Mouse (Mus musculus) stomach, postnatal 0 days (tissue): ENCODE measurements around the gene Il17rb. TPM values are rescaled to one million over a fixed set of nuclear protein-coding genes. Genes with fewer than 3 reads are reported as not detected.

Source experiments
- ATAC-seq: fragments of 200-750 bp; cut with Nextera tagmentation; 2 replicates; pipeline ENCODE4 v1.8.0; 2017; ENCODE audit not compliant: low FRiP score, low TSS enrichment
- DNase-seq: peaks from one replicate; pipeline ENCODE4 v3.0.0-alpha.2; 2016; ENCODE audit warnings: low spot score
- H3K27ac ChIP-seq: fragments of 300-500 bp; sonication (generic); replicated peaks from 2 replicates; pipeline ENCODE4 v1.5.1; 2014; ENCODE audit warnings: mild to moderate bottlenecking, control low read depth
- H3K27me3 ChIP-seq: fragments of 300-500 bp; sonication (generic); 2 replicates; pipeline ENCODE4 v1.6.1; 2014; ENCODE audit warnings: low read length; ENCODE audit not compliant: control insufficient read depth, insufficient read depth
- H3K36me3 ChIP-seq: fragments of 300-500 bp; sonication (generic); 2 replicates; pipeline ENCODE4 v1.6.1; 2014; ENCODE audit warnings: low read length, mixed read lengths; ENCODE audit not compliant: control insufficient read depth, insufficient read depth
- H3K4me1 ChIP-seq: fragments of 300-500 bp; sonication (generic); replicated peaks from 2 replicates; pipeline ENCODE4 v1.6.1; 2014; ENCODE audit warnings: antibody characterized with exemption; ENCODE audit not compliant: control insufficient read depth, insufficient read depth
- H3K4me2 ChIP-seq: fragments of 300-500 bp; sonication (generic); replicated peaks from 2 replicates; pipeline ENCODE4 v1.6.1; 2014; ENCODE audit warnings: low read depth, mild to moderate bottlenecking, control low read depth, moderate library complexity
- H3K4me3 ChIP-seq: fragments of 300-500 bp; sonication (generic); 2 replicates; pipeline ENCODE4 v1.5.1; 2014; ENCODE audit warnings: low read depth, low read length, control low read depth
- H3K9ac ChIP-seq: fragments of 300-500 bp; sonication (generic); 2 replicates; pipeline ENCODE4 v1.6.1; 2014; ENCODE audit warnings: mild to moderate bottlenecking, low read length, control low read depth, mixed read lengths
- H3K9me3 ChIP-seq: fragments of 300-500 bp; sonication (generic); 2 replicates; pipeline ENCODE4 v1.6.1; 2016; ENCODE audit warnings: low read length; ENCODE audit not compliant: control insufficient read depth
- CTCF ChIP-seq: IDR thresholded peaks from 2 replicates; pipeline ENCODE4 v1.5.1; 2016; ENCODE audit warnings: antibody characterized with exemption, low read depth, mild to moderate bottlenecking, moderate library complexity
- EP300 ChIP-seq: optimal IDR thresholded peaks from 2 replicates; pipeline ENCODE3; 2016; ENCODE audit warnings: antibody characterized with exemption
- WGBS: fragments of 180-500 bp; shearing (Covaris S2); extraction: QIAGEN DNeasy Blood & Tissue Kit; methylation state at CpG from one replicate; pipeline ENCODE4 v1.1.7; 2014; 5-methylcytosine and 5-hydroxymethylcytosine counted together
- polyA plus RNA-seq: library from polyadenylated mRNA; unstranded; fragments of >200 nt; fragmentation: Nextera tagmentation; extraction: Ambion mirVana; gene quantifications from 2 replicates; pipeline ENCODE4 v1.2.1, GENCODE M21; 2015

The Il17rb gene
- polyA plus RNA-seq, 1 experiment from 2014 or later = 0.35 TPM

- Histone ChIP-seq H3K36me3 (no peaks in the 10 kb centered on the region), H3K4me3 (no peak overlapping the region), H3K27ac (no peak overlapping the region), H3K4me2 (no peak overlapping the region), H3K4me1 (0 out of 2 replicates have a peak, but pooled peaks cover 1% of the 10 kb centered on the region), H3K9me3 (no peaks in the 10 kb centered on the region), H3K9ac (no peak overlapping the region), H3K27me3 (no peaks in the 10 kb centered on the region)
- 64% methylated on average over 10 of the region's 10 CpGs for WGBS
- ATAC-seq (no peak), DNase-seq (no peak)
- TF ChIP-seq CTCF = no peak
- no peak for TF ChIP-seq EP300
Measured at GRCm38 (mm10) chr14:30014487-30014886, 5.8 kb upstream of the Il17rb start.

- DNase-seq (peak; percentile 33), ATAC-seq (no peak)
- no peak for TF ChIP-seq CTCF
- TF ChIP-seq EP300 = no peak
- H3K27me3 ChIP-seq = no peaks in the 10 kb centered on the region
- H3K36me3 ChIP-seq = no peaks in the 10 kb centered on the region
- H3K9me3 ChIP-seq = no peaks in the 10 kb centered on the region
- no peak overlapping the region for H3K4me2 ChIP-seq
- H3K27ac ChIP-seq = no peak overlapping the region
- 71% methylated on average over 10 of the region's 10 CpGs for WGBS
- no peak overlapping the region for H3K9ac ChIP-seq
- H3K4me1 ChIP-seq = 0 out of 2 replicates have a peak, but pooled peaks cover 4% of the 10 kb centered on the region
- no peak overlapping the region for H3K4me3 ChIP-seq
Measured at GRCm38 (mm10) chr14:30011886-30012560, 3.3 kb upstream of the Il17rb start.

- peak; percentile 83 for DNase-seq
- no peak for TF ChIP-seq EP300
- no peak for TF ChIP-seq CTCF
- Histone ChIP-seq H3K4me2 (peak overlapping the region; percentile 75), H3K9me3 (no peaks in the 10 kb centered on the region), H3K36me3 (no peaks in the 10 kb centered on the region), H3K4me1 (0 out of 2 replicates have a peak, but pooled peaks cover 4% of the 10 kb centered on the region), H3K27ac (peak overlapping the region; percentile 77), H3K4me3 (0 out of 2 replicates have a peak overlapping the region, but pooled peaks have one; percentile 39), H3K27me3 (no peaks in the 10 kb centered on the region), H3K9ac (no peak overlapping the region)
- peak; percentile 53 for ATAC-seq
- 36% methylated on average over 10 of the region's 10 CpGs for WGBS
Measured at GRCm38 (mm10) chr14:30009864-30010560, 1.3 kb upstream of the Il17rb start.

- no peak; the same call in 1 of the 2 replicates for ATAC-seq
- no peak overlapping the region for H3K4me2 ChIP-seq
Measured at GRCm38 (mm10) chr14:29999475-29999811, 9.3 kb downstream of the Il17rb start.

GRCm38 (mm10) chr14:29998747-29999474 is 9.8 kb downstream of the Il17rb start:
- Histone ChIP-seq H3K4me1 (no peaks in the 10 kb centered on the region), H3K9me3 (no peaks in the 10 kb centered on the region), H3K4me3 (no peak overlapping the region), H3K4me2 (no peak overlapping the region), H3K36me3 (peaks cover 7% of the 10 kb centered on the region; the same call in 1 of the 2 replicates), H3K27ac (peak overlapping the region; percentile 30; the same call in 1 of the 2 replicates), H3K27me3 (no peaks in the 10 kb centered on the region), H3K9ac (no peak overlapping the region)
- ATAC-seq (no peak), DNase-seq (no peak)
- no peak for TF ChIP-seq EP300
- TF ChIP-seq CTCF = no peak
- 69% methylated on average over 13 of the region's 13 CpGs for WGBS

More at GRCm38 (mm10) chr14:29999475-29999811, 9.3 kb downstream of the Il17rb start:
- H3K9me3 ChIP-seq = no peaks in the 10 kb centered on the region
- H3K27ac ChIP-seq = no peak overlapping the region
- H3K4me3 ChIP-seq = no peak overlapping the region
- TF ChIP-seq EP300 (no peak), CTCF (no peak)
- 80% methylated on average over 3 of the region's 3 CpGs for WGBS
- H3K27me3 ChIP-seq = no peaks in the 10 kb centered on the region
- H3K9ac ChIP-seq = no peak overlapping the region
- no peaks in the 10 kb centered on the region for H3K4me1 ChIP-seq
- DNase-seq = no peak
- 0 out of 2 replicates have a peak, but pooled peaks cover 3% of the 10 kb centered on the region for H3K36me3 ChIP-seq
